Mouse (Mus musculus): ENCODE measurements at regions not wholly inside any gene's neighbourhood (a gene's known extent, or its start where the extent isn't known, plus 50 kb on each side); places are given as distances from the start of the nearest gene placed in this dataset.

GRCm38 (mm10) chr13:37149961-37150360 lies 99.9 kb upstream of the F13a1 start:
- DNase-seq (ENCODE audit: low spot score) = no peak

GRCm38 (mm10) chr13:37149066-37149781 lies 99.2 kb upstream of the F13a1 start:
- no peak for DNase-seq (ENCODE audit: low spot score)

GRCm38 (mm10) chr13:37148627-37149026 lies 98.6 kb upstream of the F13a1 start:
- DNase-seq (ENCODE audit: low spot score) = no peak

- DNase-seq (ENCODE audit: low spot score) = no peak
Measured at GRCm38 (mm10) chr13:37147790-37148189, 97.7 kb upstream of the F13a1 start.

GRCm38 (mm10) chr13:37142812-37143211 lies 92.8 kb upstream of the F13a1 start:
- no peak for DNase-seq (ENCODE audit: low spot score)

- DNase-seq (ENCODE audit: low spot score) = no peak
Measured at GRCm38 (mm10) chr13:37135115-37135514, 85.1 kb upstream of the F13a1 start.

GRCm38 (mm10) chr13:37134518-37134917 lies 84.5 kb upstream of the F13a1 start:
- no peak for DNase-seq (ENCODE audit: low spot score)

- peak; percentile 52 for DNase-seq (ENCODE audit: low spot score)
Measured at GRCm38 (mm10) chr13:37130637-37131036, 80.6 kb upstream of the F13a1 start.

GRCm38 (mm10) chr13:37121602-37122001 lies 71.6 kb upstream of the F13a1 start:
- DNase-seq (ENCODE audit: low spot score) = no peak

GRCm38 (mm10) chr13:37120219-37120618 lies 70.2 kb upstream of the F13a1 start:
- no peak for DNase-seq (ENCODE audit: low spot score)

GRCm38 (mm10) chr13:37114324-37114723 lies 64.3 kb upstream of the F13a1 start:
- DNase-seq (ENCODE audit: low spot score) = no peak

GRCm38 (mm10) chr13:37111747-37112146 lies 61.7 kb upstream of the F13a1 start:
- no peak for DNase-seq (ENCODE audit: low spot score)

- DNase-seq (ENCODE audit: low spot score) = no peak
Measured at GRCm38 (mm10) chr13:37107721-37108120, 57.7 kb upstream of the F13a1 start.

GRCm38 (mm10) chr13:37106009-37106408 lies 56.0 kb upstream of the F13a1 start:
- DNase-seq (ENCODE audit: low spot score) = no peak

GRCm38 (mm10) chr13:37104410-37105294 lies 54.6 kb upstream of the F13a1 start:
- no peak for DNase-seq (ENCODE audit: low spot score)

- DNase-seq (ENCODE audit: low spot score) = no peak
Measured at GRCm38 (mm10) chr13:37103741-37104296, 53.8 kb upstream of the F13a1 start.

- no peak for DNase-seq (ENCODE audit: low spot score)
Measured at GRCm38 (mm10) chr13:37101755-37102154, 51.7 kb upstream of the F13a1 start.
